Mouse (Mus musculus) ES-E14 (cell line): ENCODE data around the gene Asic2.

ENCODE experiments used
- CHD2 ChIP-seq: IDR thresholded peaks from 2 replicates; pipeline ENCODE4 v1.6.1; 2014; ENCODE audit warnings: mild to moderate bottlenecking, low read depth, low read length, inconsistent platforms
- HCFC1 ChIP-seq: IDR thresholded peaks from 2 replicates; pipeline ENCODE4 v1.6.1; 2012; ENCODE audit warnings: low read length, inconsistent platforms, borderline replicate concordance; ENCODE audit not compliant: insufficient read depth
- MAFK ChIP-seq: IDR thresholded peaks from 2 replicates; pipeline ENCODE4 v1.6.1; 2014; ENCODE audit warnings: mild to moderate bottlenecking, low read depth, low read length, inconsistent platforms; ENCODE audit not compliant: insufficient read depth

DNA sequence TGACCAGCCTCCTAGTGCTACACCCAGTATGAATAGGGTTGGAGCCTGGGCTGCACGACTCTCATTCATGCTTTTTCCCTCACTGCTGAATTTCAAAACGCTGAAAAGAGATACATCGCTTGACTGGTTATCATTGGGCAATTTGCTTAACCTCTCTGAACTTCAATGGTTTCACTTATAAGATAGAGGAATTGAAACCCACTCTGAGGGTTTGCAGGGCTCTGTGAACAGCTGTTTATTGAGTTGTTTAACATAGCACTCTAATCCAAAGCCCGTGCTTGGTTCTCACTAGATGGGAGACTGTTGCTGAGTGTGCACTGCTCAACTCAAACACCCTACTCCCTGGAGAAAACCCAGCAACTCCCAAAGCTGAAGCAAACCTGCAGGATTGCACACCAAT lies 776.1 kb downstream of the Asic2 start:
- TF ChIP-seq HCFC1 (no peak), CHD2 (no peak), MAFK (no peak)
